Mouse (Mus musculus) small intestine, adult 2 months (tissue): ENCODE measurements around the gene Samd7. TPM values are rescaled to one million over a fixed set of nuclear protein-coding genes. Genes with fewer than 3 reads are reported as not detected.

Experiments
- H3K27ac ChIP-seq: fragments of 200-500 bp; 2 replicates; pipeline ENCODE4 v1.5.1; 2012; ENCODE audit warnings: low read depth, low read length, control low read depth, inconsistent platforms; ENCODE audit not compliant: insufficient read depth
- H3K27me3 ChIP-seq: fragments of 200-500 bp; 2 replicates; pipeline ENCODE4 v1.6.1; 2012; ENCODE audit warnings: mild to moderate bottlenecking, moderate library complexity, low read length, inconsistent platforms; ENCODE audit not compliant: control insufficient read depth, insufficient read depth
- H3K36me3 ChIP-seq: fragments of 200-500 bp; 2 replicates; pipeline ENCODE4 v1.6.1; 2012; ENCODE audit warnings: mild to moderate bottlenecking, low read length, control low read depth, inconsistent platforms; ENCODE audit not compliant: control insufficient read depth, insufficient read depth
- H3K4me1 ChIP-seq: fragments of 200-500 bp; 2 replicates; pipeline ENCODE4 v1.6.1; 2012; ENCODE audit warnings: low read length, inconsistent platforms, mixed read lengths; ENCODE audit not compliant: control insufficient read depth, insufficient read depth, insufficient read length
- H3K4me3 ChIP-seq: fragments of 200-500 bp; 2 replicates; pipeline ENCODE4 v1.5.1; 2012; ENCODE audit warnings: low read depth, mild to moderate bottlenecking, control low read depth, inconsistent platforms, low read length, moderate library complexity
- CTCF ChIP-seq: fragments of 200-500 bp; IDR thresholded peaks from 2 replicates; pipeline ENCODE4 v1.5.1; 2012; ENCODE audit warnings: low read depth, mild to moderate bottlenecking, control low read depth, inconsistent platforms, low read length, moderate library complexity, mixed read lengths; ENCODE audit not compliant: insufficient replicate concordance, insufficient read length; ENCODE audit errors: extremely low read depth
- POLR2A ChIP-seq: fragments of 200-500 bp; IDR thresholded peaks from 2 replicates; pipeline ENCODE4 v1.6.1; 2012; ENCODE audit warnings: low read depth, mild to moderate bottlenecking, control low read depth, inconsistent platforms, low read length, moderate library complexity
- WGBS: fragments of 180-500 bp; shearing (Covaris S2); methylation state at CpG from one replicate; pipeline ENCODE4 v1.1.7; 2018; 5-methylcytosine and 5-hydroxymethylcytosine counted together
- polyA plus RNA-seq: library from polyadenylated mRNA; depleted of rRNA; stranded (reverse); fragments of >200 nt; gene quantifications from 2 replicates; pipeline ENCODE4 v1.2.3, GENCODE M21; 2012

Gene Samd7
- polyA plus RNA-seq, 1 experiment: not detected

DNA sequence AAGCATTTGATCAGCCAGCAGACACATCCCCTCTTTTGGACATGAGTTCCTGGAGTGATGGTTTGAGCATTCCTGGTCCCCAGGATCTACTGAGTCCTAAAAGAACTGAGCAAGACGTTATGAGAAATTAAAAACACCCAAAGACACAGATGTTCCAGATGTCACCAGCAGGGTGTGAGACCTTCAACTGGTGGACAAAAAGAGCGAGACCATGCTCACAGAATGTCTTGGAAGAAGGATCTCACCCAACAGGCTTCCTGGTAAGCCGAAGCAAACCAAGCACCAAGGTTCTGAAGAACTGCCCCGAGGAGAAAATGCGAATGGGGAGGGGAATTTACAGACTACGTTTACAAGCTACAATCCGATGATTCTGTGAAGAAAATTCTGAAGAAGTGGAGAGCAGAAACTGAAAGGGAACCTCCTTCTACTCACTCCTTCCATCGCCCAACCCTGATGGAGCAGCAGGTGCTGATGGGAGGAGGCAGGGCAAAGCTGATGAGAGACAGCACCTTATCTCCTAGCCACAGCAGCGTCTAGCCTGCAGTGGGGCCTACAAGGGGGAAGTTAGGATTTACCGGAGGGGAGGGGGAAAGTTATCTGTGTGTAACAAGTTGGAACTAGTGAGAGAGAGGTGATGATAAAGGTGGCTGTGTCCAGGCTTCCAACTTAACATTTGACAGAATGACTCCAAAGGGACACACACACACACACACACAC, 19.4 kb downstream of the Samd7 start:
- Histone ChIP-seq H3K27me3 (no peaks in the 10 kb centered on the region), H3K27ac (no peak overlapping the region), H3K4me3 (no peak overlapping the region), H3K36me3 (no peaks in the 10 kb centered on the region), H3K4me1 (no peaks in the 10 kb centered on the region)
- 38% methylated on average over 10 of the region's 10 CpGs for WGBS
- TF ChIP-seq POLR2A: no peak
- TF ChIP-seq CTCF: no peak

- H3K27me3 ChIP-seq: no peaks in the 10 kb centered on the region
- 39% methylated on average over 7 of the region's 7 CpGs for WGBS
- no peak overlapping the region for H3K27ac ChIP-seq
- no peaks in the 10 kb centered on the region for H3K4me1 ChIP-seq
- no peak overlapping the region for H3K4me3 ChIP-seq
- H3K36me3 ChIP-seq: no peaks in the 10 kb centered on the region
- TF ChIP-seq POLR2A: no peak
- no peak for TF ChIP-seq CTCF
Measured at GRCm38 (mm10) chr3:30766177-30766576, 20.1 kb downstream of the Samd7 start.

- no peak overlapping the region for H3K27ac ChIP-seq
- H3K36me3 ChIP-seq: no peaks in the 10 kb centered on the region
- TF ChIP-seq CTCF: no peak
- TF ChIP-seq POLR2A: no peak
- no peaks in the 10 kb centered on the region for H3K4me1 ChIP-seq
- H3K4me3 ChIP-seq: no peak overlapping the region
- 93% methylated on average over 6 of the region's 6 CpGs for WGBS
- no peaks in the 10 kb centered on the region for H3K27me3 ChIP-seq
Measured at GRCm38 (mm10) chr3:30767271-30767670, 21.2 kb downstream of the Samd7 start.

DNA sequence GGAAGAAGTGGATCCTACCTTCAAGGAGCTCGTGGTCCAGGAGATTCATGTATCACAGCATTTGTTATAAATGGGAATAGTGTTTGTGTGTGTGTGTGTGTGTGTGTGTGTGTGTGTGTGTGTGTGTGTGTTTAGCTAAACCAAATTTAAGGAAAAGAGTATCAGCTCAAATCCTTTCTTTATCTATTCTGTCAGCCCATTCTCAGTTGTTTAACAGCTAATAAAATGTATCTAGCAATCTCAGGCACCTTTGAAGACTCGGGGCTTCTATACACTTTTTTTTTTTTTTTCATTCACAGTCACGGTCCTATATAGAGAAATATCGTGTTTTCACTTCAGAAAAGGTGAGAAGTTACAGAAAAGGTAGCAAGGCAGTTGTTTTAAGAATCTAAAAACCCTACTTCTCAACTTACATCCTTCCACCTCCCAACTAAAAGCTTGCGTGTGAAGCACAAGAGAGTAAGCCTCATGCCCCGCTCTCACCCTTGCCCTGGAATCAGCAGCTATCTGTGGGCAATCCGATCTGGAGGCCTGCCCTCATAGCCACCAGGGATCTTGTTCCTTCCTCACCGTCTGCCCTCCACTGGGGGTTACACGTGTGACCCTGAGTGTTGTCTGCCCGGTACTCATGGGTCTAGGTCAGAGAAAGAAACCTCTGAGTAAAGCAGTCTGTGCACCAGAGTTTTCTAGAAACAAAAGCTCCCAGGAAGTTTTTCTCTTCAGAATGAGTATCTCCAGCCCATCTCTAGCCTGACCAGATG, 23.8 kb downstream of the Samd7 start:
- Histone ChIP-seq H3K4me1 (no peaks in the 10 kb centered on the region), H3K4me3 (no peak overlapping the region), H3K27ac (no peak overlapping the region), H3K36me3 (no peaks in the 10 kb centered on the region), H3K27me3 (no peaks in the 10 kb centered on the region)
- WGBS: 74% methylated on average over 10 of the region's 10 CpGs
- no peak for TF ChIP-seq CTCF
- TF ChIP-seq POLR2A: no peak

- no peaks in the 10 kb centered on the region for H3K4me1 ChIP-seq
- H3K27me3 ChIP-seq: no peaks in the 10 kb centered on the region
- no peak overlapping the region for H3K27ac ChIP-seq
- no peak overlapping the region for H3K4me3 ChIP-seq
- TF ChIP-seq POLR2A (no peak), CTCF (no peak)
- no peaks in the 10 kb centered on the region for H3K36me3 ChIP-seq
- 54% methylated on average over 1 of the region's 1 CpGs for WGBS
Measured at GRCm38 (mm10) chr3:30771560-30771959, 25.5 kb downstream of the Samd7 start.

- H3K27ac ChIP-seq: no peak overlapping the region
- H3K36me3 ChIP-seq: no peaks in the 10 kb centered on the region
- no peaks in the 10 kb centered on the region for H3K4me1 ChIP-seq
- TF ChIP-seq POLR2A (no peak), CTCF (no peak)
- no peaks in the 10 kb centered on the region for H3K27me3 ChIP-seq
- no peak overlapping the region for H3K4me3 ChIP-seq
- WGBS: 24% methylated on average over 4 of the region's 4 CpGs
Measured at GRCm38 (mm10) chr3:30772631-30773030, 26.5 kb downstream of the Samd7 start.

GRCm38 (mm10) chr3:30774677-30775076, 28.6 kb downstream of the Samd7 start:
- no peaks in the 10 kb centered on the region for H3K36me3 ChIP-seq
- no peak overlapping the region for H3K27ac ChIP-seq
- no peak for TF ChIP-seq POLR2A
- H3K4me3 ChIP-seq: no peak overlapping the region
- no peaks in the 10 kb centered on the region; the same call in 1 of the 2 replicates for H3K4me1 ChIP-seq
- H3K27me3 ChIP-seq: no peaks in the 10 kb centered on the region
- 95% methylated on average over 5 of the region's 5 CpGs for WGBS
